Mouse (Mus musculus): ENCODE measurements around the gene Gm45062.

The Gm45062 gene

DNA sequence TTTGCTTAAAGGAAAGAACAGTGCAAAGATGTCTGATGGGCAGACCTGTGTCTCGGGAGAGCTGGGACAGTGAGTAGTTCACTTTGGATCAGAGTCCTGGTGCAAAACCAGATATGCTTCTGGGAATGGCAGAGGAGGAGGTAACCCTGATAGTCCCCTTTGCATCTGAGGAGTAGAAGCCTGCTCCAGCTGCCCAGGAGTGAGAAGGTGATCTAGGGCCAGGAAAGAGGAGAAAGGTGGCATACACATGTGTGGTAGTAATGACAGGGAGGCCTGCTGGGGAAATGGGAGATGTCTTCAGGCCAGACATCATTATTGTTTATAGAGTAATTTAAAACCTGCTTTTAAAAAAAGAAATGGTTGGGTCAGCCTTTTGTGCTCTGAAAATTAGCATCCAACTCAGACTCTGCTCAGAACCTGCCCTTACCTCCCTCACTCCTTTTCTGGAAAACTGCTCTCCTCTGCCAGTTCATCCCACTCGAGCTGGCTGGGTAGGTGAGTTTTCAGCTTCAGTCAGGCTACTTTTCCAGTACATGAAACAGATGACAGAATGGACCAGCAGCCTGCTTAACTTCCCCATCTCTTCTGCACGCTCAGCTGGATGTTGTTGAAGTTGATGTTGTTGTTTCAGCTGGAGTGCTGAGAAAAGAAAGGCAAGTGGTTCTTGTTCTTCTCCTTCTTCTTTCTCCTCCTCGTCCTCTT, 160.4 kb downstream of the Gm45062 start:
- DNase-seq, result no peak

DNA sequence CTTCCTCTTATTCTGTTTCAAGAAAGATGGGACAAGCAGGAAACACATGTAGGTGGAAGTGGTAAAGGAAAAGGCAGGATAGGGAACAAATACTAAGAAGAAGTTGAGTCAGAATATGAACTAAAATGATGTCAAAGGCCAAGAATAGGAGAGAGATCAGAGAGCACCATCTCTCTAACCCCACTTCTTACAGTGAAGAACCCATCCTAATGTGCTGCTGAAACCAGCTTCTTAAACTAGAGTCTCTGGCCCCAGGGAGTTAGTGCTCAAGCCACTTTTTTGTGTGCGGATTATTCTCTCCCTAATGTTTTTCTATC, 160.9 kb downstream of the Gm45062 start:
- no peak for DNase-seq

DNA sequence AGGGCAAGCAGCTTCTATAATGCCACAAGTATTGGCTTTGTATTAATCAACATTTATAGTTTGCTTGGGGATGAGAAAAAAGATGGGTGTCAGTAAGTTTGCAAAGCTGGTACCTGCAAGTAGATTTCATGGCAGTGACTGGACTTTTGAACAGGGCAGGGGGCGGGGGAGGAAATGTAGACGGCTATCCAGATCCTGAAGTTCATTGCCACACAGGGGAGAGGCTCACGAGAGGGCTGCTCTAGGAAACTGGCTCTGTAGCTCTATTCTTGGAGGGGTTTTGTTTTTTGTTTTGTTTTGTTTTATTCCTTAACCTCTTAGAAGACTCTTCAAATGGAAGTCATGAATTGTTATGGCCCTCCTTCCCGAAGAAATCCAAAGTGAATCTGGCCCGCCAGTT, 162.2 kb downstream of the Gm45062 start:
- no peak for DNase-seq

DNA sequence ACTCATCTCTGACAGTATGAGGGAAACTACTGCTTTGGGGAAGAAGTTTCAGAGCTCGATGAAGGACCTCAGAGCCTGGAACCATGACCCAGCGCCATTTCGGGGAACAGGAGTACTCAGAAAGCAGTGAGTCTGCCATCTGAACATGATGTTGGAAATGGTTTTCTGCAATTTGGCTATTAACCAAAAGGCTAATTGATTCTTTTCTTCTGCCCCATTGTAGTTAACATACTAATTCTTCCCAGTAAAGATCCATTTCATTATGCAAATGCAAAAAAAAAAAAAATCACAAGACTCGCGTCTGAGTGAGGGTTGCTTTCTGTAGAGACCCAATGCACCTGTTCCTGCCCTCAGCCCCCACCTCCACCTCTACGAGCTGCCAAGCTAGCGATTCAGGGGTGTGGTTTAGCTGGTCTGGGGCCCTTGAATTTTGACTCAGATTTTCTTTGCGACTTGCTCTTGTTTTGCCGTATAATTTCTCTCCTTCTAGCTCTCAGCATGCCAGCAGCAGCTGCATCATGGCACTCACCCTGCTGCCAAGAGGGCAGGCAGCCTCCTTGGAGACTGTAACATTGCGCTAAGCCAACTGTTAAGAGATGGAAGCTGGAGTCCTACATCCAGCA, 162.8 kb downstream of the Gm45062 start:
- peak; percentile 50 to 60 for DNase-seq

DNA sequence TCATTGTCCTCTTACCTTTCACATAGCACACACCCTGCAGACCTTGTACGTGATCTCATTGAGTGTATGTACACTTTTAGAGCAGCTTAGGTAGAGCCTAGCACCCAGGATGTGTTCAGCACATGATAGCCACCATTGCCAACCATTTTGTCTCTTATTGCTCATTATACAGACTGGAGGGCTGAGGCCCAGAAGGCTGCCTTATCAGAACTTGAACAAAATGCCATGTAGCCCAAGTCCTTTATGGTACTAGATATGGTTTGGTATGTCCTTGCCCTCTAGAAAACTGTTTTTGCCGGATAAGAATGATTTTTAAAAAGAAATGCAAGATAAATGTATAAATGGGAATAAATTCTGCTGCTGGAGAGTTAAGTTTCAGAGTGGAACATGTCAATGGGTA, 163.9 kb downstream of the Gm45062 start:
- DNase-seq, result no peak

DNA sequence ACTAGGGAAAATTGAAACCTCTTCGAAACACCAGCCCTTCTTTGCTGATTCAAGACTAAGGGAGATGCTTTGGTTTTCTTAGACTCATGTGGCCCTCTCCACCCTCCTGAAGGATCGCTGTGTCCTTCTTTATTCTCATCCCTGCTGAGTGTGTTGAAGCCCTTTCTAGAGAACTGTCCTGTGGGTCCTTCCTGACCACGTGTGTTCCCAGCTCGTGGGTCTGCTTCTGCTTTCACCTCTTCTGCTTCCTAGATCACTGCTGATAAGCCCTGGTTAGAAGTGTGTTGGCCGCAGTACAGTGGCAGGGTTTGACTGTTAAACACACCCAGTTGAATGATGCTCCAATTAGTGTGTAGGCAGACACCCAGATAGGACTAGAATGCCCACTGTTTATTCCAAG, 168.4 kb downstream of the Gm45062 start:
- no peak for DNase-seq

DNA sequence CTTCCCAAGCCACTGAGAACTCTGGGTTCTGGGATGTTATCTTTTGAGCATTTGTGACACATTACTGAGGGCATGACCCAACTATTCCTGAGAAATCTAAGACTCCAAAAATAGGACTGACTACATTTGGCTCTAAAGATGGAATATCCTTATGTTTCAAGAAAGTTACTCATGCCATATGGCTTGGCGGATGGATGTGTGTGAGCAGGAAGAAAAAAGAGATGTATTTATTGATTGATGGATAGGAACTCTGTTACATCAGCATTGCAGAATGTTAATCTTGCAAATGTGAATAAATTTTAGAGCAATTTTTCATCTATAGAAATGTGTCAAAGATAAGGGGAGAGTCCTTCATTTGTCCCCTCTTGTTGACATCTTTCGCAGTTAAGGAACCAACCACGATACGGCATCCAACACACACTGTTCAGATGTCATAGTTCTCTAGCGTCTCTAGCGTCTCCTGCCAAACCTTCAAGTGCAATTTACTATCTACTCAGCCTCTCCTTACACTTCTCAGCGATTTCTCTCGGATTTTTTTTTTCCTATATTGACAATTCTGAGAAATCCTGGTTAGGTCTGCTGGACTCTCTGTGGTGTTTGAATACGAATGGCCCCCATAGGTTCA, 171.5 kb downstream of the Gm45062 start:
- no peak for DNase-seq

DNA sequence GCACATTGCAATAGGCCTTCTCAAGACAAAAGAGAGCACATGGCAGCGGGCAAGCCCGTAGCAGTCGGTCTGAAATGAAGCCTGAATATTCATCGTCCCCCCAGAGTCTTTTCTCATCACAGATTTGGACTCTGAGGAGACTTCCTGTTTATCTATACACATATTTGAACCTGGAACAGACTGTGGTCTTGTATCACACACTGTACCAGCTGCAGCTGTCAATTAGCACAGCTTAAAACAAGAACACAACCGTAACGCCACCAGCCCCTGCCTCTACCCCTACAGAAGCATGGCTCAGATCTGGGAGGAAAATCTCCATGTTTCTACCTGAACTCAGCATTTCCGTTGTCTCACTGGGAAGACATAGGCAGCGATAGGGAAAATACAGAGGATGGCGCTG, 173.9 kb downstream of the Gm45062 start:
- no peak for DNase-seq

DNA sequence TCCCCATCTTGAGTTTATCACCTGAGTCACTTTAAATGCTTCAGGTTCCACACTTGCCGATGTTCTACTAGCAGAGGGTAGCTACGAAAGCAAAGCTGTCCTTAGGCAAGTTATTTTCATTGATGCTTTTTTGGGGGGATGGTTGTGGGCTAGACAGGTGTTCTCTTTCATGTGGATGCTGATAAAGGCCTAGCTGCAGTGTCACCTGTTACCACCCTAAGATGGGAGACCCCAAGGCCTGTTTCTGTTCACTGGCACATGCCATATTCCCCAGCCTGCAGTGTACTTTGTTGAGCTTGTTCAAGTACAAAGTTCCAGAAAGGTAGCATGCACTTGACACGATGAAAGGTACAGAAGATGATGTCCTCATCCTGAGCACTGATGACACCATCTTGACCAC, 178.7 kb downstream of the Gm45062 start:
- DNase-seq, result no peak

DNA sequence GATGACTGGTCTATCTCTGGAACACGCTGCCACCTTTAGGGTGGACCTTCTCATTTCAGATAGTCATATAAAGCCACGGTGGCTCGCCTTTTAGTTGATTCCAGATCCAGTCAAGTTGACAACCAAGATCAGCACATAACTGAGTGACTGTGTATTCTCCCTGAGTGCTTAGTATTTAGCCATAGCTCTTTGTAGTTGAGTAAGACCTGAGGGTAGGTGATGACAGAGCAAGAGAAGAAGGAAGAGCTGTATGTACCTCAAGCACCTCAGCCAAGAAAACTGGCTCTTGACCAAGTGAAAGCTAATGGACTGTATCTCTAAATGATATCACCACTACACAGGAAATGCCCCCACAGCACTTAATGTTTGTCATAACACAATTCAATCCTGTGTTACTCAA, 182.6 kb downstream of the Gm45062 start:
- no peak for DNase-seq

DNA sequence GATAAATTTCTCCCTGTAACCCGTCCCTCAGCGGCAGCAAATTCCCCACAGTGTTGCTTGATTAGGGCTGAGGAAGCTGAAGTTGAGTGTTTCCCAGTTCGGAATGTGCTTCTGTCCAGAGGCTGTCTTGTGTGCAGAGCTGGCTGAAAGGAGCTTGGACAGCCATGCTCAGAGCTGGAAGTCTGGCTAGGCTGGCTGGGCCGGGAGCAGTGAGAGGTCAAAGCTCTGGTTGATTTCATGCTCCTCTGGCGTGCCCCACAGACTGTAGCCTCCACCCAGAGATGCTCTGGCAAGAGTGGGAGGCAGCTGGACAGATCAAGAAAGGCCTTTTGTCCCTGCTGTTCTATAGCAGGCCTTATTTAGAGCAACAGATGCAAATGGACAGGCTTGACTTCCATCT, 187.5 kb downstream of the Gm45062 start:
- DNase-seq, result no peak

DNA sequence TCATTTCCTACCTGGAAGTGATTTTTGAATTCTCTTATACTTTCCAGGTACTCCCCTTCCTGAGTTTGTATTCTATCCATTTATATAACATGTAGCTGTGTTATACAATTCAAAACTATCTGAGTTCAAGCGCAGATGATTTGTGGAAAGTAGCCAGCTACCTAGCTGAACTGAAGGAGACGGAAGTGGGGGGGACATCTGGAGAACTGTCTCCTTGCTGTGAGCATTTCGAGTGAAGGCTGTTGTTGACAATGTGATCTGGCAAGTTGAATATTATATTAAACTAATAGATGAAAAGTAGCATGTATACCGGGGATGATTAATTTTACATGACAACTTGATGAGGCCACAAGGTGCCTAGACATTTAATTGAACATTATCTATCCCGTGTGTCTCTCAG, 196.3 kb downstream of the Gm45062 start:
- peak; percentile 46 to 52 for DNase-seq

DNA sequence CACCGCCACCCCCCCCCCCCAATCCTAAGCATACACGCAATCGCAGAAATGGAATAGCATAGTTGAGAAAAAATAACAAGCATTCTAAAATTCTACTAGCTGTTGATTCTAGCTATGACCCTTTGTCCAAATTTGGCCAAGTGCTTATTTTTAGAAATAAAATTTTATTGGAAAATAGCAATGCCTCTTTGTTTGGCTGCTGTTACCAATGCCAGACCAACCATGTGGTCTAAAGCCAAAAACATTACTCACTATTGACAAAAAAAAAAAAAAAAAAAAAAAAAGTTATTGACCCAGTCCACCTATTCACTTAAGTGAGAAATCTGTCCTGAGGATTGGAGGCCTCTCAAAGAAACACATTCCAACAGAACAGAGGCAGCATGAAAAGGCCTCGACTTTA, 199.3 kb downstream of the Gm45062 start:
- DNase-seq, result no peak

DNA sequence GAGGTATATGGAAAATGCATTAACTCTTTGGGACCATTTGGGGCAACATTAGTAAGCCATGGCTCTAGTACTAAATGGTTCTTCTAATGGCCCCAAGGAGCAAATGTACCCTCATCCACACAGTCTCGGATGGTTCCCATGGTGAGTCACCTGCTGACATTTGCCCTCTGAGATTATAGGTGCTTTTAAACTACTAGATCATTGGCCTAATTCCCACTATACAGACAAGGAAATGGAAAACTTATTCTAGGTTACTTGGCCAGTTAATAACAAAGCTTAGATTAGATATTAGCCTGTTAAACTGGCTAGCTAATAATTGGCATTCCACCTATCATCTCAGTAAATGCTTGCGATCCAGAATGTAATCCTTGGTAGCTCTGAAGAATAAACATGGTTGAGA, 203.2 kb downstream of the Gm45062 start:
- no peak for DNase-seq

DNA sequence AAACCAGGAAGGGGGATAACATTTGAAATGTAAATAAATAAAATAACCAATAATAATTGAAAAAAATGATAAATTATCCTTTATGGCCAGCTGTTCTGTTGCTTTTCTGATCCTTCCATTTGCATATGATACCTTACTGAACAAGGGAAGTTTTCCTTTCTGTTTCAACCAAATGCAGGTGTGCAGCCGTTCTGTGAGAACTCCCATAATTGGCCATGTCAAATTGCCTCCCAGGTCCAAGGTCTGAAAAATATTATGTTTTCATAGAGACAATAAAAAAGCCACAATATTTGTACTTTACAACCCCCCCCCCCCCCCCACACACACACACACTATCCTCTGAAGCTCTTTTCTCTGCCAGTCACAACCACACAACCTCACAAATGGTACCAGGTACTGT, 206.1 kb downstream of the Gm45062 start:
- no peak for DNase-seq

DNA sequence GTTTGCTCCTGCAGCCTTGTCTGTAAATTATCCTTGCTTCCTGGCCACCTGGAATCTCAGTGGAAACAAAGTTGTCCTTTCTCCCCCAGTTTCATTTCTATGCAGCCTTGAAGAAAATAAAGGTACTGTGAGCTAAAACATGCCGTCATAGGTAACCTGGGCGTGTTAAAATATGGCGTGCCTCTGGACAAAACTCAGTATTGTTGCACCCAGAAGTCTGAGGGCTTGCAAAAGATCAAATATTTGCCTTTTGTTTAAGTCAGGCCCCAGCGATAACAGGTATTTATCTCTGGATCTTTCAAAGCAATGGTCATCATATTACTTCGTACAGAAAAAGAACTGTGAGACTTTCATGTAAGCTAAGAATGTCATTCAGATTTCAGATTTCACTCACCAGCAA, 206.7 kb downstream of the Gm45062 start:
- DNase-seq, result no peak

DNA sequence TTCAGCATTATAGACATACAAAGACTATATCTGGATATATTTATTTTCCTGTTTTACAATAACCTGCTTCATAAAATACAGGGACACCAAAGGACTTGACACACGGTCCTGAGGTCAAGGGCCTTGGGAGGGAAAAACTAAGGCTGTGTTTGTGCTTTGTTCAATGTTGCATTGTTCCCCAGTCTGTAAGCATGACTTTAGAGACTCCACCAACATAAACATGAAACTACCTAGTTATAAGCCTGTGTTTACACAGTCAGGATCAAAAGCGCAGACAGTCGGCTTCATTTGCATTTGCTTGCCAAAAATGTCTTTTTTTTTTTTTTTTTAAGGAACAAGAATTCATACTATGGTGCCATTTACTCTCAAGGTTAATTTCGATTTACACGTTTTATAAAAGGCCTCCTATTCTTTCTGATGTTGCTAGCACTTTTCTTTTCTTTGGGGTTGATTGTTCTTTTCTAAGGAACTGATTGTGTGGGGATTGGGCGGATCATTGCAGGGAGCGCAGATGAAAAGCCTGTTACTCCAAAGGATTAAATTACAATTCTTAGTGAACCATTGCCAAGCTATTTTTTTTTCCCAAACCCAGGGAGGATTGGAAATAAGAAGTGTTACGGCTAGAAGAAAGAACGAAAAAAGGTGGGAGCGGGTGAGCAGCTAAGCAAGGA, 208.6 kb downstream of the Gm45062 start:
- DNase-seq, result no peak

DNA sequence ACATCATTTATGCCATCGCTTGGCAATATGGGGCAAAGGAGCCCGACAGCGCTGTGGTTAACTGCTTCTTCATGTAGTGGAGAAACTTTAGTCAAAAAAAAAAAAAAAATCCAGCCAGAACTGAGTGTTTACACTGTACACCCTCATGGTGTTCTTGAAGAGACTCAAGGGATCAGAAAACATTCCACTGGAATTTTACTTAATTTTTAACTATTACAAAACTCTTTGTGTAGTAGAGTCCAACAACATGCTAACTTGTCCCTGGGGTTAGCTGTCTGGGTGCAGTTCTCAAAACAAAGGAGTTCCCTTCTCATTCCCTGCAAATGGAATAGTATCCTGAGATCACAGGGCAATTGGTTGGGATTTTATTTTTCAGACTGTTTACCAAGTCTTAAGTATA, 210.7 kb downstream of the Gm45062 start:
- no peak for DNase-seq

DNA sequence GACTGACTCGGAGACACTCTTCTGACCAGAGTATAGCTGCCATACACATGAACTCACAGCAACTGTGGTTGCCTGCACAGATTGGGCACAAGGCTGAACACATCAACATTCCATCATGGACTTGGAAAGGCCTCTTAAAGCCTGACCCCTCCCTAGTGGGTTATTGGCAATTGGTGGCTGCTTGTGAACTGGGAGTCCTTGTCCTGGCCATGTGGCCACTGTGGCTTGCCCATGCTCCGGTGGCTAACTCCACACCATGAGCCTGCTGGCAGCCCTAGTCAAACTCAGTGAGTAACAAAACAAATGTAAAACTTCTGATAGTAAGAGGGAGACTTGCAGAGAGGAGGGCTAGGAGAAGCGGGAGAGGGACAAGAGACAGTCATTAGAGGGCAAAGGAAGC, 212.9 kb downstream of the Gm45062 start:
- no peak for DNase-seq

DNA sequence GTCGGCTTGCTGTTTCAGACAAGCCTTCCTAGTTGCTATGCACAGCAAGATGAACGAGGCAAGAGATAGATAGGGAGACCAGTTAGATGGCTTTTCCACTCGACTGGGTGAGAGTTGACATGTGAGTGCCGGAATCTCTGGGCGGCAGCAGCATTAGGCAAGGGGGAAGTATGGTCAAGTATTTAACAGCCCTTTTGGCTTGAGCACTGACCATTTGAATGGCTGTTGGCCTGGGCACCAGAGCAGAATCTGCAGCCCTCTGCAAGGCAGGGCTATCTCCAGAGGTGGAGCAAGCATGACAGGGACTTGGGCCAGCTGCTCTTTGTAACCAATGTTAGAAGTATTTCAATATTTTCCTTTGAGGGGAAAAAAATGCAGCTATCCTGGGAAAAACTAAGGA, 213.7 kb downstream of the Gm45062 start:
- no peak for DNase-seq

DNA sequence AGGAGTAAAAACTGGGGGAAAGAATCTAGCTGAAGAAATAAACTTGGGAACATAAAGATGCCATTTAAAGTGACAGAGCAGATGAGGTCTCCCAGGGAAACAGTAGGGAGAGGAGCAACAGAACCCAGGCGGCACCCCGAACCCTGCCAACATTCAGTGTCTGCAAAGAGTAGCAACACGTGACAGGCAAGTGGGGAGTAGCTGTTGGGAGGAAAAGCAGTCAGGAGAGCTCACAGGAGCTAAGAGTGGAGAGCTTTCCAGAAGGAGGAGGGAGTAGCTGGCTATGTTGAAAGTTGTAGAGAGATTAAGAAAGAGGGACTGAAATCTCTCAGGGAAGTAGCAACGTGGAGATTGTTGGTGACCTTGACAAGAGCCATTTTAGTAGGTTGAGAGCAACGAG, 214.2 kb downstream of the Gm45062 start:
- peak in 1 of 2 experiments; percentile 5 for DNase-seq

DNA sequence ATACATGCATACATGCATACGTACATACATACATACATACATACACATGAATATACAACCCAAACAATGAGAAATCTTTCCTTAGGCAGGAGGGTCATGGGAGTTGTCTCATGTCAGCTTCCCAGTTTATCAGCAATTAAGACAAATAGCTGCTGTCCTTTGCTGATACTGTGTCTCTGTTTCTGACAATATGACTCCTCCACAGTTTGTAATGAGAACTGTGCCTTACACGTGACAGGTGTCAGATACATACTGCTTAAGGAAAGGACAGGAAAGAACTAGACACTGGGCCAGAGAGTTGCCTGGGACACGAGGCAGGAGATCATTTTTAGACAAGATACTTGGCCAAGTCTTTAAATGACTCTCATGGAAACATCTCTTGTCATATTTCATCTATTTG, 215.1 kb downstream of the Gm45062 start:
- DNase-seq, result no peak

DNA sequence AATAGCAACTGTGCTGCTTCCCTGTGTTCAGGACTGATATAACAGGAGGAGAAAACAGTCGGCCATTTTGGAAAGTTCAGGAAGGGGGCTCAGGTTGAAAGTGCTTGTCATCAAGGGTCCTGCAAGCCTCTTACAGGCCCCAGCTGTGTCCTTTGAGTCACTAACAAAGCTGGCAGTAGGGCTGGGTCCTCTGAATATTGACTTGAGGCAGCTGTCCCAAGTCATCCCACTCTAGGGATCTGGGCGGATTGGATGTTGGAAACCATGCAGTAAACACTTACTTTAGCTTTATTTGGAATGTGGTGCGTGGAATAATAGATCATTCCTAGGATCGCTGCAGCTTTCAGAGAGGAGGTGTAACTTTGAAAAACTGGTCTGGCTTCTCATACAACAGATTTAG, 215.6 kb downstream of the Gm45062 start:
- no peak for DNase-seq

DNA sequence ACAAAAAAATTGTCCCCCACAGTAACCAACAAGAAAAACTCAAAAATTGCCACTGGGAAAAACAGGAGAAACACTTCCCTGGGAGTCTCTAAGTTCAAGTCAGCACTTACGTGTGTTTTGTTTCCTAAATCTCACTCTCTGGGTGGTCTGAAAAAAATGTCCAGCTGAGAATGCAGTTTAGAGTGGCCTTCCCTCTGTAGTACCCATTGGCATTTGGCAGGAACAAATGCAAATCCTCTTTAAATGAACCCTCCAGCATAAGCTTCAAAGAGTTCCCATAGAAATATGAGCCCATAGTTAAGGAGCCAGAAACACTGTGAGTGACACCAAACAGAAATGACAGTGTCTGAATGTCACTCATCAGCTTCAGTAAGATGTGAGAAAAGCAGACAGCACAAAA, 219.9 kb downstream of the Gm45062 start:
- DNase-seq, result no peak
